Mouse (Mus musculus): ENCODE measurements at regions not wholly inside any gene's neighbourhood (a gene's known extent, or its start where the extent isn't known, plus 50 kb on each side); places are given as distances from the start of the nearest gene placed in this dataset.
A peak's percentile ranks its signal among the peaks of the same experiment; 100 is the strongest.

GRCm38 (mm10) chr3:133625046-133625445, 80.1 kb upstream of the Tet2 start:
- H3K4me3 ChIP-seq (ENCODE audit: insufficient read depth, poor library complexity, severe bottlenecking), result no peak overlapping the region
- no peaks in the 10 kb centered on the region for H3K79me3 ChIP-seq (ENCODE audit: low read depth)
- no peak overlapping the region for H3ac ChIP-seq (ENCODE audit: control insufficient read depth, insufficient read length, low read depth)
- TF ChIP-seq CEBPB (IDR thresholded peaks at IDR 0.05; ENCODE audit: low read depth) (peak; percentile 73), USF1 (IDR thresholded peaks at IDR 0.05; ENCODE audit: low read depth) (no peak), MYOG (IDR thresholded peaks at IDR 0.05; ENCODE audit: control insufficient read depth, extremely low read depth, insufficient read length) (no peak), CTCF (IDR thresholded peaks at IDR 0.05; ENCODE audit: control insufficient read depth, insufficient read depth, insufficient read length) (no peak), FOSL1 (IDR thresholded peaks at IDR 0.05; ENCODE audit: insufficient read depth, low read length, poor library complexity, severe bottlenecking) (peak; percentile 65)
- no peaks in the 10 kb centered on the region for H3K36me3 ChIP-seq (ENCODE audit: control insufficient read depth, insufficient read depth)
- no peaks in the 10 kb centered on the region for H3K79me2 ChIP-seq (ENCODE audit: control insufficient read depth, insufficient read depth)
- no peaks in the 10 kb centered on the region for H3K27me3 ChIP-seq (ENCODE audit: control insufficient read depth, insufficient read depth, insufficient read length)

- Histone ChIP-seq H3K36me3 (ENCODE audit: control insufficient read depth, insufficient read depth) (no peaks in the 10 kb centered on the region), H3ac (ENCODE audit: control insufficient read depth, insufficient read length, low read depth) (no peak overlapping the region), H3K79me2 (ENCODE audit: control insufficient read depth, insufficient read depth) (no peaks in the 10 kb centered on the region), H3K4me3 (ENCODE audit: insufficient read depth, poor library complexity, severe bottlenecking) (no peak overlapping the region), H3K79me3 (ENCODE audit: low read depth) (no peaks in the 10 kb centered on the region), H3K27me3 (ENCODE audit: control insufficient read depth, insufficient read depth, insufficient read length) (no peaks in the 10 kb centered on the region)
- TF ChIP-seq MAX (IDR thresholded peaks at IDR 0.05) (peak; percentile 24), FOSL1 (IDR thresholded peaks at IDR 0.05; ENCODE audit: insufficient read depth, low read length, poor library complexity, severe bottlenecking) (peak; percentile 94), USF1 (IDR thresholded peaks at IDR 0.05; ENCODE audit: low read depth) (no peak), CTCF (IDR thresholded peaks at IDR 0.05; ENCODE audit: control insufficient read depth, insufficient read depth, insufficient read length) (no peak), MYOD1 (IDR thresholded peaks at IDR 0.05; ENCODE audit: control insufficient read depth, insufficient read length, low read depth) (peak; percentile 3), CEBPB (IDR thresholded peaks at IDR 0.05; ENCODE audit: low read depth) (peak; percentile 95)
Observed at GRCm38 (mm10) chr3:133626442-133626841, 81.5 kb upstream of the Tet2 start.

GRCm38 (mm10) chr3:133627116-133627844, 82.3 kb upstream of the Tet2 start:
- Histone ChIP-seq H3K79me3 (ENCODE audit: low read depth) (no peaks in the 10 kb centered on the region), H3K79me2 (ENCODE audit: control insufficient read depth, insufficient read depth) (no peaks in the 10 kb centered on the region), H3K4me3 (ENCODE audit: insufficient read depth, poor library complexity, severe bottlenecking) (no peak overlapping the region), H3ac (ENCODE audit: control insufficient read depth, insufficient read length, low read depth) (no peak overlapping the region), H3K27me3 (ENCODE audit: control insufficient read depth, insufficient read depth, insufficient read length) (no peaks in the 10 kb centered on the region), H3K36me3 (ENCODE audit: control insufficient read depth, insufficient read depth) (no peaks in the 10 kb centered on the region)
- TF ChIP-seq MAX (IDR thresholded peaks at IDR 0.05) (no peak), CEBPB (IDR thresholded peaks at IDR 0.05; ENCODE audit: low read depth) (no peak), FOSL1 (IDR thresholded peaks at IDR 0.05; ENCODE audit: insufficient read depth, low read length, poor library complexity, severe bottlenecking) (no peak), USF1 (IDR thresholded peaks at IDR 0.05; ENCODE audit: low read depth) (no peak), MYOD1 (IDR thresholded peaks at IDR 0.05; ENCODE audit: control insufficient read depth, insufficient read length, low read depth) (no peak), CTCF (IDR thresholded peaks at IDR 0.05; ENCODE audit: control insufficient read depth, insufficient read depth, insufficient read length) (no peak), MYOG (IDR thresholded peaks at IDR 0.05; ENCODE audit: control insufficient read depth, extremely low read depth, insufficient read length) (no peak)

GRCm38 (mm10) chr3:133634306-133634705, 89.4 kb upstream of the Tet2 start:
- Histone ChIP-seq H3K79me2 (ENCODE audit: control insufficient read depth, insufficient read depth) (no peaks in the 10 kb centered on the region), H3K4me3 (ENCODE audit: insufficient read depth, poor library complexity, severe bottlenecking) (no peak overlapping the region), H3K27me3 (ENCODE audit: control insufficient read depth, insufficient read depth, insufficient read length) (no peaks in the 10 kb centered on the region), H3K36me3 (ENCODE audit: control insufficient read depth, insufficient read depth) (no peaks in the 10 kb centered on the region), H3K79me3 (ENCODE audit: low read depth) (no peaks in the 10 kb centered on the region), H3ac (ENCODE audit: control insufficient read depth, insufficient read length, low read depth) (no peak overlapping the region)
- TF ChIP-seq MYOD1 (IDR thresholded peaks at IDR 0.05; ENCODE audit: control insufficient read depth, insufficient read length, low read depth), result no peak
- no peak for TF ChIP-seq CEBPB (IDR thresholded peaks at IDR 0.05; ENCODE audit: low read depth)
- TF ChIP-seq MAX (IDR thresholded peaks at IDR 0.05), result no peak
- no peak for TF ChIP-seq CTCF (IDR thresholded peaks at IDR 0.05; ENCODE audit: control insufficient read depth, insufficient read depth, insufficient read length)
- TF ChIP-seq FOSL1 (IDR thresholded peaks at IDR 0.05; ENCODE audit: insufficient read depth, low read length, poor library complexity, severe bottlenecking), result no peak
- TF ChIP-seq USF1 (IDR thresholded peaks at IDR 0.05; ENCODE audit: low read depth), result no peak
- no peak for TF ChIP-seq MYOG (IDR thresholded peaks at IDR 0.05; ENCODE audit: control insufficient read depth, extremely low read depth, insufficient read length)

- no peak overlapping the region for H3K4me3 ChIP-seq (ENCODE audit: insufficient read depth, poor library complexity, severe bottlenecking)
- no peaks in the 10 kb centered on the region for H3K27me3 ChIP-seq (ENCODE audit: control insufficient read depth, insufficient read depth, insufficient read length)
- no peak for TF ChIP-seq CEBPB (IDR thresholded peaks at IDR 0.05; ENCODE audit: low read depth)
- no peak for TF ChIP-seq MYOG (IDR thresholded peaks at IDR 0.05; ENCODE audit: control insufficient read depth, extremely low read depth, insufficient read length)
- TF ChIP-seq CTCF (IDR thresholded peaks at IDR 0.05; ENCODE audit: control insufficient read depth, insufficient read depth, insufficient read length), result no peak
- no peak for TF ChIP-seq FOSL1 (IDR thresholded peaks at IDR 0.05; ENCODE audit: insufficient read depth, low read length, poor library complexity, severe bottlenecking)
- TF ChIP-seq MYOD1 (IDR thresholded peaks at IDR 0.05; ENCODE audit: control insufficient read depth, insufficient read length, low read depth), result no peak
- TF ChIP-seq MAX (IDR thresholded peaks at IDR 0.05), result no peak
- no peak for TF ChIP-seq USF1 (IDR thresholded peaks at IDR 0.05; ENCODE audit: low read depth)
- no peaks in the 10 kb centered on the region for H3K79me2 ChIP-seq (ENCODE audit: control insufficient read depth, insufficient read depth)
- H3K79me3 ChIP-seq (ENCODE audit: low read depth), result no peaks in the 10 kb centered on the region
- no peak overlapping the region for H3ac ChIP-seq (ENCODE audit: control insufficient read depth, insufficient read length, low read depth)
- no peaks in the 10 kb centered on the region for H3K36me3 ChIP-seq (ENCODE audit: control insufficient read depth, insufficient read depth)
Observed at GRCm38 (mm10) chr3:133645604-133646003, 100.7 kb upstream of the Tet2 start.
